Mouse (Mus musculus) left cerebral cortex, postnatal 25 days (tissue): ENCODE data around the gene Pik3c2b. TPM values are rescaled to one million over a fixed set of nuclear protein-coding genes. Genes with fewer than 3 reads are reported as not detected.
A peak's percentile ranks its signal among the peaks of the same experiment; 100 is the strongest.
"Not testable (repeated sequence)": the region's sequence is repeated elsewhere in the genome, so short reads cannot be mapped to it uniquely, and the experiment has no call there.

Experiments used
- DNase-seq, 2 experiments: peaks; one replicate each; pipeline ENCODE4 v3.0.0; 2022; ENCODE audit warnings: low spot score in 2 of 2, mixed read lengths in 1 of 2
- intact Hi-C: fragments of 180-260 bp; cut with DNase I; formaldehyde crosslinking; loops from one replicate; pipeline ENCODE4 v1.15.1; 2025
- total RNA-seq, 2 experiments: library from RNA; stranded (reverse); gene quantifications; 2 replicates each; pipeline ENCODE4 v1.2.3; 2021

The Pik3c2b gene
- total RNA-seq, result 10 to 100 TPM; 12.8 to 18.2 TPM

GRCm38 (mm10) chr1:133045011-133045860 is at the start of gene Pik3c2b:
TSS of gene Pik3c2b (plus strand) at chr1:133045667.
- peak in 1 of 2 experiments; percentile 30 for DNase-seq
- intact Hi-C loops, result no loop called here

GRCm38 (mm10) chr1:133000347-133000746 is 45.1 kb upstream of the Pik3c2b start:
- intact Hi-C loops, result no loop called here
- no peak for DNase-seq

GRCm38 (mm10) chr1:133006571-133006970 is 38.9 kb upstream of the Pik3c2b start:
- intact Hi-C loops, result no loop called here
- no peak for DNase-seq

DNA sequence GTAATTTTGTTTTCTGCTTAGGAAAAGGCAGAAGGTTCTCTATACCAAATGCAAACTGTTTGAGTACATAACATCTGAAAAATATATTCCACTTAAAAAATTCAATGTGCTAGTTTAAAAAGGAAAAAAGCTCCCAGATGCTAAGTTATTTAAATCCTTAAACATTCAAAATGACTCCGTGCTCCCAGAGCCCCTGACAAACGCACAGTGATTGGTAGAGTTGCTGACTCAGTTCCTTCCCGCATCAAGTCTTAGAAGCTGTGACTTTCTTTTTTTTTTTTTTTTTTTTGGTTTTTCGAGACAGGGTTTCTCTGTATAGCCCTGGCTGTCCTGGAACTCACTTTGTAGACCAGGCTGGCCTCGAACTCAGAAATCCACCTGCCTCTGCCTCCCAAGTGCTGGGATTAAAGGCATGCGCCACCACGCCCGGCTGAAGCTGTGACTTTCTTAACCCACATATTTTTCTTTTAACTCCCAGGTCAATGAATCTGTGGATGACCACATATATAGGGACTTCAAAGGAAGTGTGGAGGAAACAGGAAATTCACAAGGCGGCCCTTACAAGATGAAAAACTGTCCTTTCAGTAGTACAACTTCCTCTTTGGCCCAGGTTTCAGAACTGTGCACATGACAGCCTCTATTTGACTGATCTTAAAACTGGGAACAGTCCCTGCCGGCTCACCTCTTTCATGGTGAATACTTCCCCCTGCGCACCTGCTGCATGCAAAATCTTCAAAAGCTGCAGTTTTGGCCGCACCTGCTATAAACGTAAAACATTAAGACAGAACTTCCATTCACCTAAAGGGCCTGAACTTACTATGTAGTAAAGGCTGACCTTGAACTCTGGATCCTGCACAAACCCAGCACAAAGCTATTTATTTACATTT is 33.3 kb upstream of the Pik3c2b start:
- intact Hi-C loops, result no loop called here
- peak in 1 of 2 experiments; percentile 16 for DNase-seq

DNA sequence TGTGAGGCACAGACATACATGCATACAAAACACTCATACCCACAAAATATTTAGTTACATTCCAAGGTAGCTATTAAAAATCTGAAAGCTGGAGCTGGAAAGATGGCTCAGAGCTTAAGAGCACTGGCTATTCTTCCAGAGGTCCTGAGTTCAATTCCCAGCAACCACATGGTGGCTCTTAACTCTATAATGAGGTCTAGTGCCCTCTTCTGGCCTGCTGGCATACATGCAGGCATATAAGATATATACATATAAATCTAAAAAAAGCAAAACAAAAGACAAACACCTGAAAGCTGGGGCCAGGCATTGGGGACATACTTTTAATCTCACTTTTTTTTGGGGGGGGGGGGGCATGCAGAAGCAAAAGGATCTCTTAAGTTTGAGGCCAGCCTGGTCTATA is 32.1 kb upstream of the Pik3c2b start:
- intact Hi-C loops, result no loop called here
- no peak for DNase-seq

DNA sequence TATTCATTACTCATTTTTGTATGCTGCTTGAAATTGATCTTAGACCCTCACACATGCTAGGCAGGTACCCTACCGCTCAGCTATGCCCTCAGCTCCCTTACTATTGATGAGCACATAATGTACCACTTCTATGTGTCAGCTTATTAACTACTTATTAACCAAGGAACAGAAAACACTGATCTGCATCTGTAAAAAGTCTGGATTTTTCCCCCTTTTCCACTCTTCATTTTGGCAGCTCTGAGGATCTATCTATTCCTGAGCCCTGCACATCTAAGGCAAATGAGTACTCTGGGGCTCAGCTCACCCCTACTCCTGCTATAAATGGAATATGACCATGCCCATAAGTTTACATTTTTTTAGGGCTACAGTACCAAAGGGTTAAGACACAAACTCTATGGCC is 31.3 kb upstream of the Pik3c2b start:
- no peak for DNase-seq
- intact Hi-C loops, result no loop called here

DNA sequence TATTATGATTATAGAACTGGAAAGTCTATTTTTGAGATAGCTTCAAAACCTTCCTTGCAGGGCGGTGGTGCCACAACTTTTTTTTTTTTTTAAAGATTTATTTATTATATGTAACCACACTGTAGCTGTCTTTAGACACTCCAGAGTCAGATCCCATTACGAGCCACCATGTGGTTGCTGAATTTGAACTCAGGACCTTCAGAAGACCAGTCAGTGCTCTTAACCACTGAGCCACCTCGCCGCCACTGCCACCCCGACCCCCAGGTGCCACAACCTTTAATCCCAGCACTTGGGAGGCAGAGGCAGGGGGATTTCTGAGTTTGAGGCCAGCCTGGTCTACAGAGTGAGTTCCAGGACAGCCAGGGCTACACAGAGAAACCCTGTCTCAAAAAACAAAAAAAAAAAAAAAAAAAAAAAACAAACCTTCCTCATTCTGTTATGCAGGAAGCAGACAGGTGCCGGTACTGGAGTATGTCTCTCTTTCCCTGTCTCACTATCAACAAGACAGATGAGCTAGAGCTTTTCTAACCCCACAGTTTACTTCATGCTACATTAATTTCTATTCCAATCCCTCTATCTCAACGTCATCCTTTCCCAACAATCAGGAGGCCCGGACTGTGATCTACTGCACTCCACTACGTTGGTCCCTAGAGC is 28.6 kb upstream of the Pik3c2b start:
- no peak for DNase-seq
- intact Hi-C loops, result no loop called here

GRCm38 (mm10) chr1:133018580-133018979 is 26.9 kb upstream of the Pik3c2b start:
- DNase-seq, result no peak
- intact Hi-C loops, result no loop called here

GRCm38 (mm10) chr1:133019312-133019711 is 26.2 kb upstream of the Pik3c2b start:
- intact Hi-C loops, result no loop called here
- no peak for DNase-seq

- intact Hi-C loops, result no loop called here
- DNase-seq, result no peak
These were observed 25.2 kb upstream of the Pik3c2b start for GRCm38 (mm10) chr1:133020137-133020894.

DNA sequence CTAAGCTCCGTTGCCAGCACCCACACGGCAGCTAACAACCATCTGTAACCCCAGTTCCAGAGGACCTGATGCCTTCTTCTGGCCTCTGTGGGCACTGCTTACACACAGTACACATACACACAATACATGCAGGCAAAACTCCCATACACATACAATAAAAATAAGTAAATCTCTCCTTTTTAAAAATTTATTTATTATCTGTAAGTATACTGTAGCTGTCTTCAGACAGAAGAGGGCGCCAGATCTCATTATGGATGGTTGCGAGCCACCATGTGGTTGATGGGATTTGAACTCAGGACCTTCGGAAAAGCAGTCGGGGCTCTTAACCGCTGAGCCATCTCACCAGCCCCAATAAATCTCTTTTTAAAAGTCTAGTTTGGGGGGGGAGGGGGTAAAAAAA is 24.1 kb upstream of the Pik3c2b start:
- intact Hi-C loops, result no loop called here
- DNase-seq, result no peak

- DNase-seq, intact Hi-C loops: not testable (repeated sequence)
These were observed 23.5 kb upstream of the Pik3c2b start for GRCm38 (mm10) chr1:133021971-133022370.

- intact Hi-C loops, DNase-seq: not testable (repeated sequence)
These were observed 21.7 kb upstream of the Pik3c2b start for GRCm38 (mm10) chr1:133023723-133024122.

DNA sequence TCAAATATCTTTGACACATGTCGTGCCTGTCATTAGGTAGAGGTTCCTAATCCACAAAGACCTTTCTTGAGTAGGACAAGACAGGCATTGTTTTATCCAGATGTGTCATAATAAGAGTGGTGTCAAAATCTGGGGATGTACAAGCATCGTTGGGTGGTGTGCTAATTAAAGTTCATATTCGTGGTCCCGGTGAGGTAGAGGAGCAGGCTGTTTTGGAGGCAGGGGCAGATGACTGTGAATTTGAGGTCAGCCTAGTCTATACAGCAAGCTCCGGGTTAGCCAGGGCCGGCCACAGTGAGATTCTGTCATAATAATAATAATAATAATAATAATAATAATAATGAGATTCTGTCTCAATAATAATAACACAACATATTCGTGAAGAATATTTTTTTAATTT is 21.0 kb upstream of the Pik3c2b start:
- no peak for DNase-seq
- intact Hi-C loops, result no loop called here

GRCm38 (mm10) chr1:133025051-133025795 is 20.2 kb upstream of the Pik3c2b start:
- peak; percentile 84 to 94 for DNase-seq
- intact Hi-C loops, result no loop called here

- intact Hi-C loops, DNase-seq: not testable (repeated sequence)
These were observed 19.7 kb upstream of the Pik3c2b start for GRCm38 (mm10) chr1:133025796-133026190.

DNA sequence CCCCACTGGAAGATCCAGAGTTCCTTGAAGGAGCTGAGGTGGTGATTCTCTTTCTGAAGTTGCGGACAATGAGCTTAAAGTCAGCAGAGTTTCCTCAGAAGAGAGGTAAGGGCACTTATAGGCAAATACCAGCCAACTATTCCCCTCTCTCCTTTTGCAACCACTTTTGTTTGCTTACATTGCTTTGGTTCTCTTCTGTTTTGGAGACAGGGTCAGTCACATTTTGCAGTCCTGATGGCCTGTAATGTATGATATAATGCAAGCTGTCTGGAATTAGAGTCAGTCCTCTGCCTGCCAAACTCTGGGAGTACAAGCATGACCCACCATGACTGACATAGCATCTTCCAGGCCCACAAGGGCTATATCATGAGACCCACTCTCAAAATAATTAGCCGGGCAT is 18.3 kb upstream of the Pik3c2b start:
- intact Hi-C loops, result no loop called here
- DNase-seq, result no peak

- DNase-seq, result no peak
- intact Hi-C loops, result no loop called here
These were observed 17.5 kb upstream of the Pik3c2b start for GRCm38 (mm10) chr1:133027980-133028379.

DNA sequence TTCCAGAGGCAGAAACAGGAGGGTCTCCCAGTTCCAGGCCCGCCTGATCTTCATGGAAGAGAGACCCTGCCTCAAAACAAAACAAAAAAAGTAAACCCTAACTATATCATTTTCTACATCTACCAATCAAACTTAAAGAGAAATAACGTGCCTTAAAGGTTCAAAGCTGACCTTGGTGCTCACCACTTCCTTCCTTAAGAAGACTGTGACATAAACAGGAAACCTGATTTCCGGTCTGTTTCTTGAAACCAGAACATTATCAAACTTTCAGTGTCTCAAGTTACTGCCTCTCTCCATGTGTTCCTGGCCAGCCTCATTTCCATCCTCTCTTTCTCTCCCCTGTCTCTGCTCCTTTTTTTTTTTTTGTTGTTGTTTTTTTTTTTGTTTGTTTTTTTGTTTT is 15.7 kb upstream of the Pik3c2b start:
- intact Hi-C loops, result loop anchor here (10.0 kb wide), 1 partner anchor 325 kb away; the partner anchor contains the start of gene Ren1
- DNase-seq, result no peak
